In the genomic region with DNA sequence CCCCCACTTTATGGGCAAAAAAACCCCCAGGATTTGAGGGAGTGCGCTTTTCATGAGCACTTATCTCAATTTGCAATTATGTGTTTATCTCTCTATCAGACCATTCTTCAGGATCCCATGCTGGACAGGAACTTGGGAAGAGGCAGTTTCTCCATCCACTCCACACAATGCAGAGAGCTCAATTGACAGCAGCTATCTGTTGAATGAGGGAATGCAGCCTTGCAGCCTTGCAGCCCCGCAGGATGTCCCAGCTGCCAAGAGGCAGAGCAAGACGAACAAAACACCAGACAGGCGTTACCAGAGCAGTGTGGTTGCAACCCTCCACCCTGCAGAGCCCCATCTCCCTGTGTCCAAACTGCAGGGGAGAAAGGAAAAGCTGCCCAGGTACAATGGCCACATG, we compare ENCODE assay signal across 15 mouse cellular contexts. TPM values are rescaled to one million over a fixed set of nuclear protein-coding genes. Genes with fewer than 3 reads are reported as not detected.
DNase-seq lines count a peak whose midpoint lies in the region; ATAC-seq lines count a peak whose summit lies in the region.
"Had no signal": no experiment of that assay in that cellular context is flagged by ENCODE, and none has a peak within 500 bp of the region (broad histone marks: within the 10 kb centered on the region; RNA-seq: fewer than 3 reads in every experiment).

No protein-coding gene starts in this region.

- H3K27me3 ChIP-seq in neural tube, embryonic 11.5 days (ENCODE audit: control insufficient read depth, insufficient read depth, low read length): peaks cover 28% of the 10 kb centered on the region
- peaks cover 46% of the 10 kb centered on the region for H3K27me3 ChIP-seq in hindbrain, embryonic 13.5 days
- H3K27me3 ChIP-seq in midbrain, embryonic 14.5 days (ENCODE audit: control insufficient read depth, insufficient read depth, low read length): peaks cover 7% of the 10 kb centered on the region; the same call in 1 of the 2 replicates

- no peak for ATAC-seq in neural tube, embryonic 11.5 days (ENCODE audit: insufficient read depth, low FRiP score, low TSS enrichment)
- no peak for ATAC-seq in hindbrain, embryonic 13.5 days (ENCODE audit: low FRiP score)
- ATAC-seq in midbrain, embryonic 14.5 days (ENCODE audit: low FRiP score, low TSS enrichment): no peak
- ATAC-seq: CD4-positive, CD25-positive, alpha-beta regulatory T cell, adult 4 months had no signal

- H3K4me1 ChIP-seq in neural tube, embryonic 11.5 days (ENCODE audit: control insufficient read depth, insufficient read depth, low read length): peaks cover 24% of the 10 kb centered on the region
- peaks cover 88% of the 10 kb centered on the region for H3K4me1 ChIP-seq in hindbrain, embryonic 13.5 days (replicated peaks)
- peaks cover 63% of the 10 kb centered on the region for H3K4me1 ChIP-seq in midbrain, embryonic 14.5 days (ENCODE audit: control insufficient read depth, insufficient read depth, low read length)

- WGBS in neural tube, embryonic 11.5 days: 17% methylated on average over 4 of the region's 4 CpGs
- 15% methylated on average over 4 of the region's 4 CpGs for WGBS in hindbrain, embryonic 13.5 days
- WGBS in midbrain, embryonic 14.5 days: 22% methylated on average over 4 of the region's 4 CpGs

- H3K4me3 ChIP-seq in neural tube, embryonic 11.5 days (ENCODE audit: low read depth, low read length): no peak overlapping the region
- H3K4me3 ChIP-seq in hindbrain, embryonic 13.5 days: peak overlapping the region; percentile 79
- peak overlapping the region; percentile 2; the same call in 1 of the 2 replicates for H3K4me3 ChIP-seq in midbrain, embryonic 14.5 days (replicated peaks; ENCODE audit: low read depth, low read length)
- H3K4me3 ChIP-seq: embryonic facial prominence, embryonic 15.5 days; heart, embryonic 15.5 days; limb, embryonic 15.5 days had no signal

- no peaks in the 10 kb centered on the region for H3K36me3 ChIP-seq in neural tube, embryonic 11.5 days (ENCODE audit: control insufficient read depth, insufficient read depth, low read length)
- no peaks in the 10 kb centered on the region for H3K36me3 ChIP-seq in hindbrain, embryonic 13.5 days
- H3K36me3 ChIP-seq in midbrain, embryonic 14.5 days (ENCODE audit: control insufficient read depth, insufficient read depth, low read length): no peaks in the 10 kb centered on the region
- H3K36me3 ChIP-seq: embryonic facial prominence, embryonic 15.5 days; heart, embryonic 15.5 days; limb, embryonic 15.5 days had no signal

- H3K27ac ChIP-seq in neural tube, embryonic 11.5 days (ENCODE audit: low read depth, low read length): no peak overlapping the region
- peak overlapping the region; percentile 82 for H3K27ac ChIP-seq in hindbrain, embryonic 13.5 days
- H3K27ac ChIP-seq in midbrain, embryonic 14.5 days (replicated peaks; ENCODE audit: low read depth, low read length): peak overlapping the region; percentile 72; the same call in 1 of the 2 replicates
- H3K27ac ChIP-seq: embryonic facial prominence, embryonic 15.5 days; heart, embryonic 15.5 days; limb, embryonic 15.5 days; macrophage had no signal

- no peak overlapping the region for H3K9ac ChIP-seq in neural tube, embryonic 11.5 days (ENCODE audit: low read length)
- H3K9ac ChIP-seq in hindbrain, embryonic 13.5 days: peak overlapping the region; percentile 87
- H3K9ac ChIP-seq in midbrain, embryonic 14.5 days (replicated peaks; ENCODE audit: low read length): no peak overlapping the region; the same call in 1 of the 2 replicates
- H3K9ac ChIP-seq: embryonic facial prominence, embryonic 15.5 days; heart, embryonic 15.5 days; limb, embryonic 15.5 days had no signal

- 0 out of 2 replicates have a peak overlapping the region, but pooled peaks have one; percentile 24 for H3K4me2 ChIP-seq in neural tube, embryonic 11.5 days (ENCODE audit: low read depth)
- peak overlapping the region; percentile 76 for H3K4me2 ChIP-seq in hindbrain, embryonic 13.5 days
- H3K4me2 ChIP-seq in midbrain, embryonic 14.5 days (ENCODE audit: low read length): peak overlapping the region; percentile 80
- H3K4me2 ChIP-seq: limb, embryonic 15.5 days had no signal

- no peak for DNase-seq in neural tube, embryonic 11.5 days (ENCODE audit: low spot score)
- DNase-seq in neural tube, embryonic 10.5 days (ENCODE audit: extremely low spot score, low spot score): no peak
- peak; percentile 40 for DNase-seq in midbrain, embryonic 14.5 days
- no peak for DNase-seq in left cerebral cortex, adult 9 months (ENCODE audit: low spot score in 2 of 2)
- no peak for DNase-seq in right cerebral cortex, postnatal 4 days
- no peak for DNase-seq in kidney, postnatal 4 days
- DNase-seq: adrenal gland, postnatal 36 days; kidney, postnatal 36 days; thymus, adult 2 months had no signal

- no peaks in the 10 kb centered on the region for H3K9me3 ChIP-seq in neural tube, embryonic 11.5 days (ENCODE audit: control insufficient read depth, low read length)
- no peaks in the 10 kb centered on the region for H3K9me3 ChIP-seq in hindbrain, embryonic 13.5 days
- H3K9me3 ChIP-seq in midbrain, embryonic 14.5 days (ENCODE audit: control insufficient read depth, low read length): no peaks in the 10 kb centered on the region
- H3K9me3 ChIP-seq: embryonic facial prominence, embryonic 15.5 days; heart, embryonic 15.5 days; limb, embryonic 15.5 days had no signal

RNA-seq across cellular contexts. Expression of a gene that starts 4.6 kb away (rescaled TPM):
- polyA plus RNA-seq in neural tube, embryonic 11.5 days (2014; fragmentation: Nextera tagmentation; extraction: Ambion mirVana): 15.3 and 17.0 TPM in 2 replicates
- 22.3 and 25.6 TPM in 2 replicates for polyA plus RNA-seq in hindbrain, embryonic 13.5 days (2015; fragmentation: Nextera tagmentation; extraction: Ambion mirVana)
- polyA plus RNA-seq in midbrain, embryonic 14.5 days (2014; fragmentation: Nextera tagmentation; extraction: Ambion mirVana): 20.6 and 27.9 TPM in 2 replicates
- polyA plus RNA-seq: CD4-positive, CD25-positive, alpha-beta regulatory T cell, adult 4 months had no signal

Comparison
In these comparisons a context has a peak if more than half of its experiments do, and no peak if none do; other contexts are left out.
1. H3K4me2 ChIP-seq: peak in every context shown above with its lines; median percentile 80 in midbrain, embryonic 14.5 days; 76 in hindbrain, embryonic 13.5 days; 24 in neural tube, embryonic 11.5 days.